ENCODE assay signal across 8 mouse cellular contexts in genomic region chr11:117994250-117995057, GRCm38 (mm10). TPM values are rescaled to one million over a fixed set of nuclear protein-coding genes. Genes with fewer than 3 reads are reported as not detected.
DNase-seq lines count a peak whose midpoint lies in the region; ATAC-seq and TF ChIP-seq lines count a peak whose summit lies in the region.

No protein-coding gene starts in this region.

- intact Hi-C loops in left cerebral cortex, adult 2 months (cut with DNase I), result no loop called here
- intact Hi-C loops in left cerebral cortex, postnatal 4 days (cut with DNase I), result loop anchor here (10.0 kb wide), 1 partner anchor 120 kb away; the partner anchor contains the start of gene Tha1

- no peak overlapping the region for H3K4me2 ChIP-seq in lung, embryonic 16.5 days (ENCODE audit: low read depth, low read length)
- H3K4me2 ChIP-seq in forebrain, embryonic 12.5 days, result no peak overlapping the region

- no peaks in the 10 kb centered on the region for H3K36me3 ChIP-seq in lung, embryonic 16.5 days (ENCODE audit: control insufficient read depth, insufficient read depth, low read length)
- peaks cover 13% of the 10 kb centered on the region for H3K36me3 ChIP-seq in forebrain, embryonic 12.5 days (replicated peaks)

- peak overlapping the region; percentile 34 for H3K9ac ChIP-seq in lung, embryonic 16.5 days (ENCODE audit: low read length)
- H3K9ac ChIP-seq in forebrain, embryonic 12.5 days, result no peak overlapping the region; the same call in 1 of the 2 replicates

- H3K4me1 ChIP-seq in lung, embryonic 16.5 days (replicated peaks; ENCODE audit: control insufficient read depth, insufficient read depth, low read length), result peaks cover 41% of the 10 kb centered on the region
- H3K4me1 ChIP-seq in forebrain, embryonic 12.5 days, result peaks cover 45% of the 10 kb centered on the region; the same call in 1 of the 2 replicates

- no peak overlapping the region for H3K4me3 ChIP-seq in left cerebral cortex, adult 2 months
- no peak overlapping the region for H3K4me3 ChIP-seq in lung, embryonic 16.5 days (ENCODE audit: low read length)
- H3K4me3 ChIP-seq in forebrain, embryonic 12.5 days (replicated peaks), result no peak overlapping the region

- no peak for DNase-seq in left cerebral cortex, adult 2 months (ENCODE audit: extremely low spot score in 1 of 2, low spot score in 2 of 2)
- DNase-seq in left cerebral cortex, postnatal 4 days, result no peak
- DNase-seq in induced T-regulatory cell, adult 2 months (ENCODE audit: low read depth), result peak; percentile 57
- no peak for DNase-seq in thymus, postnatal 14 days
- DNase-seq in left cerebral cortex, adult 11 months (ENCODE audit: low spot score), result no peak

- WGBS in lung, embryonic 16.5 days, result 37% methylated on average over 9 of the region's 9 CpGs
- 85% methylated on average over 9 of the region's 9 CpGs for WGBS in forebrain, embryonic 12.5 days

- H3K27ac ChIP-seq in left cerebral cortex, adult 2 months, result peak overlapping the region; percentile 67
- H3K27ac ChIP-seq in lung, embryonic 16.5 days (ENCODE audit: low read length), result peak overlapping the region; percentile 68
- no peak overlapping the region for H3K27ac ChIP-seq in forebrain, embryonic 12.5 days

- no peak for TF ChIP-seq CTCF in left cerebral cortex, adult 2 months (IDR thresholded peaks at IDR 0.05)

- H3K27me3 ChIP-seq in lung, embryonic 16.5 days (ENCODE audit: control insufficient read depth, insufficient read depth, low read depth, low read length), result no peaks in the 10 kb centered on the region
- no peaks in the 10 kb centered on the region for H3K27me3 ChIP-seq in forebrain, embryonic 12.5 days

- ATAC-seq in activated CD4-positive, CD25-positive, alpha-beta regulatory T cell, adult 4 months, result peak; percentile 12
- ATAC-seq in lung, embryonic 16.5 days (ENCODE audit: low read depth), result peak; percentile 62
- ATAC-seq in forebrain, embryonic 12.5 days (ENCODE audit: low FRiP score), result no peak

- H3K9me3 ChIP-seq in lung, embryonic 16.5 days (ENCODE audit: control insufficient read depth, low read length), result no peaks in the 10 kb centered on the region
- no peaks in the 10 kb centered on the region for H3K9me3 ChIP-seq in forebrain, embryonic 12.5 days

RNA-seq across cellular contexts. Expression of gene Pgs1, which starts 8.4 kb away (rescaled TPM):
- 10 to 100 TPM; 83.3 to 85.5 TPM for total RNA-seq in left cerebral cortex, adult 2 months (2021)
- 10 to 100 TPM; 56.9 to 58.6 TPM for total RNA-seq in left cerebral cortex, postnatal 4 days (2021)
- 10 to 100 TPM; 34.6 to 38.3 TPM for polyA plus RNA-seq in activated CD4-positive, CD25-positive, alpha-beta regulatory T cell, adult 4 months (2017; shearing (Covaris generic))
- polyA plus RNA-seq in lung, embryonic 16.5 days (2015; fragmentation: Nextera tagmentation; extraction: Ambion mirVana), result 41.8 and 44.8 TPM in 2 replicates
- 45.3 and 45.9 TPM in 2 replicates for polyA plus RNA-seq in forebrain, embryonic 12.5 days (2016; fragmentation: Nextera tagmentation; extraction: Ambion mirVana)

RNA-seq across cellular contexts. Expression of gene Socs3, which starts 24.6 kb away (rescaled TPM):
- 1 to 10 TPM; 4.4 to 6.1 TPM for total RNA-seq in left cerebral cortex, adult 2 months (2021)
- 1 to 10 TPM; 3.8 to 4.1 TPM for total RNA-seq in left cerebral cortex, postnatal 4 days (2021)
- 10 to 100 TPM; 42.5 to 43.1 TPM for polyA plus RNA-seq in activated CD4-positive, CD25-positive, alpha-beta regulatory T cell, adult 4 months (2017; shearing (Covaris generic))
- 12.5 and 13.2 TPM in 2 replicates for polyA plus RNA-seq in lung, embryonic 16.5 days (2015; fragmentation: Nextera tagmentation; extraction: Ambion mirVana)
- polyA plus RNA-seq in forebrain, embryonic 12.5 days (2016; fragmentation: Nextera tagmentation; extraction: Ambion mirVana), result 13.5 and 14.7 TPM in 2 replicates
